Mouse (Mus musculus) ES-Bruce4 (cell line): ENCODE results near the gene Plcg1. TPM values are rescaled to one million over a fixed set of nuclear protein-coding genes. Genes with fewer than 3 reads are reported as not detected.

Experiments used
- H3K27ac ChIP-seq: 2 replicates; pipeline ENCODE4 v1.5.1; 2012; ENCODE audit warnings: low read length, inconsistent platforms; ENCODE audit not compliant: insufficient read depth
- H3K27me3 ChIP-seq: 2 replicates; pipeline ENCODE4 v1.6.1; 2012; ENCODE audit warnings: mild to moderate bottlenecking, low read length, inconsistent platforms; ENCODE audit not compliant: control insufficient read depth, poor library complexity, insufficient read depth, severe bottlenecking
- H3K36me3 ChIP-seq: 2 replicates; pipeline ENCODE4 v1.6.1; 2012; ENCODE audit warnings: inconsistent platforms, mild to moderate bottlenecking, low read length, moderate library complexity; ENCODE audit not compliant: control insufficient read depth, poor library complexity, insufficient read depth, severe bottlenecking
- H3K4me1 ChIP-seq: one replicate; pipeline ENCODE4 v1.8.1; 2011; ENCODE audit warnings: low read length; ENCODE audit not compliant: control insufficient read depth, insufficient read depth
- H3K4me3 ChIP-seq: 2 replicates; pipeline ENCODE4 v1.5.1; 2011; ENCODE audit warnings: low read depth, mild to moderate bottlenecking, low read length
- H3K9ac ChIP-seq: 2 replicates; pipeline ENCODE4 v1.6.1; 2012; ENCODE audit warnings: low read depth, mild to moderate bottlenecking, inconsistent platforms; ENCODE audit not compliant: poor library complexity, severe bottlenecking
- H3K9me3 ChIP-seq: replicated peaks from 2 replicates; pipeline ENCODE4 v1.6.1; 2012; ENCODE audit warnings: mild to moderate bottlenecking, low read length, inconsistent platforms; ENCODE audit not compliant: control insufficient read depth, poor library complexity, insufficient read depth, severe bottlenecking
- CTCF ChIP-seq: IDR thresholded peaks from one replicate; pipeline ENCODE4 v1.8.1; 2011; ENCODE audit warnings: low read depth, low read length
- EP300 ChIP-seq: IDR thresholded peaks from 2 replicates; pipeline ENCODE4 v1.6.1; 2011; ENCODE audit warnings: low read depth, low read length; ENCODE audit not compliant: insufficient read depth
- POLR2A ChIP-seq: IDR thresholded peaks from one replicate; pipeline ENCODE4 v1.8.1; 2011; ENCODE audit warnings: low read length; ENCODE audit not compliant: insufficient read depth
- polyA plus RNA-seq: library from polyadenylated mRNA; stranded (reverse); fragments of >200 nt; gene quantifications from 2 replicates; pipeline ENCODE4 v1.2.4, GENCODE M21; 2011; ENCODE audit warnings: low read depth; ENCODE audit not compliant: missing spikeins, insufficient read depth, insufficient read length

Plcg1 gene
- polyA plus RNA-seq, 1 experiment: 76.8 TPM

- Histone ChIP-seq H3K4me3 (no peak overlapping the region), H3K27ac (no peak overlapping the region), H3K9ac (no peak overlapping the region), H3K9me3 (no peaks in the 10 kb centered on the region), H3K36me3 (peaks cover 20% of the 10 kb centered on the region; the same call in 1 of the 2 replicates), H3K27me3 (no peaks in the 10 kb centered on the region), H3K4me1 (no peaks in the 10 kb centered on the region)
- TF ChIP-seq CTCF: no peak
- TF ChIP-seq POLR2A: no peak
- no peak for TF ChIP-seq EP300
Observed at GRCm38 (mm10) chr2:160764386-160764785, 33.3 kb downstream of the Plcg1 start.

GRCm38 (mm10) chr2:160765096-160765495 is 34.0 kb downstream of the Plcg1 start:
- no peaks in the 10 kb centered on the region for H3K27me3 ChIP-seq
- H3K9ac ChIP-seq: no peak overlapping the region
- H3K4me3 ChIP-seq: no peak overlapping the region
- peaks cover 15% of the 10 kb centered on the region; the same call in 1 of the 2 replicates for H3K36me3 ChIP-seq
- TF ChIP-seq EP300 (no peak), POLR2A (no peak), CTCF (no peak)
- no peaks in the 10 kb centered on the region for H3K9me3 ChIP-seq
- no peak overlapping the region for H3K27ac ChIP-seq
- no peaks in the 10 kb centered on the region for H3K4me1 ChIP-seq

- Histone ChIP-seq H3K27ac (no peak overlapping the region), H3K36me3 (peaks cover 6% of the 10 kb centered on the region; the same call in 1 of the 2 replicates), H3K4me3 (no peak overlapping the region), H3K27me3 (no peaks in the 10 kb centered on the region), H3K9ac (no peak overlapping the region), H3K9me3 (no peaks in the 10 kb centered on the region), H3K4me1 (no peaks in the 10 kb centered on the region)
- TF ChIP-seq POLR2A (no peak), EP300 (no peak), CTCF (no peak)
Observed at GRCm38 (mm10) chr2:160766371-160766771, 35.3 kb downstream of the Plcg1 start.

GRCm38 (mm10) chr2:160767201-160767600 is 36.1 kb downstream of the Plcg1 start:
- H3K36me3 ChIP-seq: no peaks in the 10 kb centered on the region; the same call in 1 of the 2 replicates

GRCm38 (mm10) chr2:160768097-160768695 is 37.1 kb downstream of the Plcg1 start:
- no peak for TF ChIP-seq POLR2A
- no peak for TF ChIP-seq EP300
- TF ChIP-seq CTCF: no peak
- Histone ChIP-seq H3K27ac (no peak overlapping the region), H3K4me3 (no peak overlapping the region), H3K36me3 (no peaks in the 10 kb centered on the region), H3K9ac (no peak overlapping the region), H3K9me3 (no peaks in the 10 kb centered on the region), H3K4me1 (no peaks in the 10 kb centered on the region), H3K27me3 (no peaks in the 10 kb centered on the region)

More at GRCm38 (mm10) chr2:160767201-160767600, 36.1 kb downstream of the Plcg1 start:
- Histone ChIP-seq H3K27ac (no peak overlapping the region), H3K4me1 (no peaks in the 10 kb centered on the region), H3K9ac (no peak overlapping the region), H3K4me3 (no peak overlapping the region), H3K27me3 (no peaks in the 10 kb centered on the region), H3K9me3 (no peaks in the 10 kb centered on the region)
- TF ChIP-seq POLR2A (no peak), EP300 (no peak), CTCF (no peak)

- no peaks in the 10 kb centered on the region for H3K4me1 ChIP-seq
- no peaks in the 10 kb centered on the region for H3K27me3 ChIP-seq
- no peak overlapping the region for H3K9ac ChIP-seq
- no peaks in the 10 kb centered on the region for H3K36me3 ChIP-seq
- no peaks in the 10 kb centered on the region for H3K9me3 ChIP-seq
- H3K4me3 ChIP-seq: no peak overlapping the region
- no peak for TF ChIP-seq POLR2A
- TF ChIP-seq EP300: no peak
- TF ChIP-seq CTCF: no peak
- H3K27ac ChIP-seq: no peak overlapping the region
Observed at GRCm38 (mm10) chr2:160768997-160769396, 37.9 kb downstream of the Plcg1 start.
